Mouse (Mus musculus): ENCODE data around the gene Ppp1r18. TPM values are rescaled to one million over a fixed set of nuclear protein-coding genes. Genes with fewer than 3 reads are reported as not detected.

The Ppp1r18 gene
- polyA plus RNA-seq, 1 experiment from 2014 or later, result 21.8 TPM

DNA sequence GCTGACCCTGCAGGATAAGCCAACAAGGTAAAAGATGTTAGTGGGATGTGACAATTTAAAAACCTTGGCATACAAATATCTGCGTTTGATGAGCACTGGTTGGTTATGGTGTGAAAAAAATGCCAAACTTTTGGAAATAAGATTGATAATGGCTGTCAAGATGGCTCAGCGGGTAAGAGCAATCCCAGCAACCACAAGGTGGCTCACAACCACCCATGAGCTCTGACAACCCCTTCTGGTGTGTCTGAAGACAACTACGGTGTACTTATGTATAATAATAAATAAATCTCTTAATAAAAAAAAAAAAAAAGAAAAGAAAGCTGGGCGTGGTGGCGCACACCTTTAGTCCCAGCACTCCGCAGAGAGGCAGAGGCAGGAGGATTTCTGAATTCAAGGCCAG lies 49.6 kb downstream of the Ppp1r18 start:
- H3K4me3 ChIP-seq, result peak overlapping the region; percentile 86; the same call in 1 of the 2 replicates
- H3K27me3 ChIP-seq (ENCODE audit: low read depth, poor library complexity, severe bottlenecking), result no peaks in the 10 kb centered on the region
- H3K27ac ChIP-seq (replicated peaks), result no peak overlapping the region
- 83% methylated on average over 6 of the region's 6 CpGs for WGBS
- H3K4me1 ChIP-seq, result peaks cover 22% of the 10 kb centered on the region
- H3K36me3 ChIP-seq, result peaks cover 58% of the 10 kb centered on the region
- no peaks in the 10 kb centered on the region for H3K9me3 ChIP-seq (replicated peaks)
- no peak for DNase-seq (ENCODE audit: low spot score)

DNA sequence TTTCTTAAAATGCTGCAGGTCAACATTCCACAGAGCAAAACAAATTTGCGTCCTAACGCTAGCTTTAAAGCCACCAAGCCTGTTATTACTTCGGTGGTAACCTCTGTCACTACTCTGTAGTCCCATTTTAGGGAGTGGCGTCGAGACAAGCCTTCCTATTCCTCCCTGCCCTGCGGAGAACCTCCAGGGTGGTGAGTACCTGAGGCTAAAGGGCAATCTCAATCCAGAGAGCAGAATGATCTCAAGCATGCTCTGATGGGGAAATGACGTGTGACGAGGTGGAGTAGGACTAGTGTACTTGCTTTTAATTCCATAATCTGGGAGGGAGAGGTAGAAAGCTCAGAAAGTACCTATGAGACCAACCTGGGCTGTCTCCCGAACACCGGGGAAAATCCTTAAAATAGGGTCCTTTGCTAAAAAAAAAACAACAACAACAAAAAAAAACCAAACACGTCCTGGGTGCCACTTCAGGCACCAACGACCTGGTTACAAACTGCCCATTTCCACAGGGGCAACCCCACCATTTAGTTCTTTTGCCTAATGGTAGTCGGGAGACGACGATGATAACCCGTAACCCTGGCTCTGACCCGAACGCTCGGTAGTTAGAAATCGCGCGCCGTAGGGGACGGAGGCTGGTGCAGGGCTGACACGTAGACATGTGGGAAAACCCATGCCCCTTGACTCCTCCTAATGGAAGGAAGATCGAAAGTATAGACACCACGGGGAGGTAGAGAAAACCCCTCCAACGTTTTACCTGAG lies 50.3 kb downstream of the Ppp1r18 start:
- peaks cover 63% of the 10 kb centered on the region for H3K36me3 ChIP-seq
- WGBS, result 3% methylated on average over 28 of the region's 28 CpGs
- no peaks in the 10 kb centered on the region for H3K9me3 ChIP-seq (replicated peaks)
- H3K27ac ChIP-seq (replicated peaks), result peak overlapping the region; percentile 97
- H3K27me3 ChIP-seq (ENCODE audit: low read depth, poor library complexity, severe bottlenecking), result no peaks in the 10 kb centered on the region
- peak overlapping the region; percentile 86 for H3K4me3 ChIP-seq
- H3K4me1 ChIP-seq, result peaks cover 27% of the 10 kb centered on the region
- DNase-seq (ENCODE audit: low spot score), result no peak

DNA sequence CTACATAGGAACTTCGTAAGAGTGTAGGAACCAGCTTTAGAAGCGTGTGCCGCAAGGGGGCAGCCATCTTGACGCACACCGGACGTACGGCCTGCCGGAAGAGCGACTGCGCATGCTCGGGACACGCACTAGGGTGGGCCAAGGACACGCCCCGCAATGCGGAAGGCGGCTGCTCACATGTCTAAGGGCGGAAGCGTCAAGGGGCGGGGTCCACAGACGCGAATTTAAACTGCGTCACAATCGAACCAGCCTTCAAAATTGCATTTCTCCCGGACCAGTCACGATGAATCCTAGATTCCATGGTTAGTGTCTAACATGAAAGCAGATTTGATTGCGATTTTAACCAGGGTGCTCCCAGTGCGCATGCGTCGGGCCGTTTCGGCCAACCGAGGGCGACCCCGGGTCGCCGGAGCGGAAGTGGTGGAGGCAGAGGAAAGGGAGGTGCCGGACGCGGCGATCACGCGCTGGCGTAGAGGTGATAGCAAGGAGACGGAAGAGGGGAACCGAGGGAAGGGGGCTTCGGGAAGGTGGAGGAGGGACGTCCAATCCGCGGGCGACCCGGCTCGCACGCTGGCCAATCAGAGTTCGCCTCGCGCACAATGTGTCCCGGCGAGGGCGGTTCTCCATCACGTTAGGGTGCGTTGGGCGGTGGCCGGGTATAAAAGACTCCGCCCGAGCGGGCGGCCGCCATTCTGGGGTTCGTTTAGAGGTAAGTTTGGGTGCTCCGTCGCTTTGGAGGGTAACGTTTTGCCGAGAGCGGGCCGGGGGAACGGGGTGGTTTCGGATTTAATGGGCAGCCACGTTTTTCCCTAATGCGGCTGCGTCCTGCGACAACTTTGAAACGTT lies 51.1 kb downstream of the Ppp1r18 start, which contains the start of the genes Mrps18b and Ppp1r10:
Gene Mrps18b, minus strand, starts transcription at position 93 of the 846 bp plus-strand sequence.
Gene Ppp1r10, plus strand, starts transcription at position 138 of the 846 bp plus-strand sequence.
- H3K9me3 ChIP-seq (replicated peaks), result no peaks in the 10 kb centered on the region
- peak; percentile 99 for DNase-seq (ENCODE audit: low spot score)
- H3K4me3 ChIP-seq, result peak within 1 kb of the TSS; percentile 86
- peak within 1 kb of the TSS; percentile 97 for H3K27ac ChIP-seq (replicated peaks)
- WGBS, result under 1% methylated on average over 83 of the region's 83 CpGs
- peaks cover 59% of the 10 kb centered on the region for H3K36me3 ChIP-seq
- H3K27me3 ChIP-seq (ENCODE audit: low read depth, poor library complexity, severe bottlenecking), result no peaks in the 10 kb centered on the region
- peaks cover 34% of the 10 kb centered on the region for H3K4me1 ChIP-seq

DNA sequence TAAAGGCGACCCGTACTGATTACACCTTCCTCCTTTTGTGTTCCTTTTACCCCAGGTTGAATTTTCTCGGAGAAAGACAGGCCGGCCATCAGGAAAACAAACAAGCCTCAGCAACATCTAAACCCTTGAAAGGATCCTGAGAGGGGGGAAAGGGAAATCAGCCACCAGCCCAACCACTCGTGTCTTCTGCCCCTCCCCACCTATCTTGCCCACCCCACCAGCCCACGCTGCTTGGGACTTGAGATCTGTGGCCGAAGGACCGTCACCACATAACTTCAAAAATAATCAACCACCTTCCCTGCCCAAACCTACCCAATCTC lies 51.7 kb downstream of the Ppp1r18 start:
- peak overlapping the region; percentile 97 for H3K27ac ChIP-seq (replicated peaks)
- DNase-seq (ENCODE audit: low spot score), result no peak
- no peaks in the 10 kb centered on the region for H3K9me3 ChIP-seq (replicated peaks)
- H3K27me3 ChIP-seq (ENCODE audit: low read depth, poor library complexity, severe bottlenecking), result no peaks in the 10 kb centered on the region
- peaks cover 53% of the 10 kb centered on the region for H3K36me3 ChIP-seq
- H3K4me1 ChIP-seq, result peaks cover 34% of the 10 kb centered on the region
- under 1% methylated on average over 8 of the region's 8 CpGs for WGBS
- peak overlapping the region; percentile 86 for H3K4me3 ChIP-seq

DNA sequence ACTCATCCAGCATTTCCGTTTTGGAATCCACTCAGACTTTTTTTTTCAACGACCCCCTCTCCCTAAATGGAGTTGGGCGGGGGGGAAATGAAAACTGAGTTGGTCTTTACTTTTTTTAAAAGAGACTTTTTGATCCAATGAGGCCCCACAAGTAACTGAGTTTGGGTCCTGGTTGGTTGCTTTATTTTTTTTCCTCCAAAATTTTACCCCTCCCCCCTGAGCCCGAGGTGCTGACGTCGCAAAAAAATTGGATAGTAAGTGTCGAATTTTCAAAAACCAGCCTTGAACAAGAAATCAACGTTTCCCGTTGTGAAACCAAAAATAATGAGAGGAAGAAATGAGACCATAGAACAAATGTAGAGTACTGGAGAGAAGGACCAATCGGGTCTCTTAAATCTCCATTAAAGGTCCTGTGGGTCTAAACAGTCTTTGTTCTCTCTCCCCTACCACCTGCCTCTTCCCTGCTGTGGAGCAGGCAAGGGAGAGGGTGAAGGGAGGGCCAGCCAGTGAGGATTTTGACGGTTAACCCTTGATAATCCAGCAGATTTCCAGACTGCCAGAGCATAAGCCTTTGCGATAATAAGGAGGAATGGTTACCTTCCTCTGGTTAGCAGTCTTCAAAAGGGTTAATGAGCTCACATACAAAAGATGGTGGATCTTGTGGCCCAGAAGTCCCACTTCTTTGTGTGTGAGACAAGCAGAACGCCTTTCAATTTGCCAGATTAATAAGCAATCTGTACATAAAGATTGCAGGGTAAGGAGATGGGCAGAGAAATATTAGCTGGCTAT lies 52.3 kb downstream of the Ppp1r18 start:
- Histone ChIP-seq H3K9me3 (replicated peaks) (no peaks in the 10 kb centered on the region), H3K27me3 (ENCODE audit: low read depth, poor library complexity, severe bottlenecking) (no peaks in the 10 kb centered on the region), H3K36me3 (peaks cover 53% of the 10 kb centered on the region), H3K4me3 (peak overlapping the region; percentile 86), H3K27ac (replicated peaks) (peak overlapping the region; percentile 97), H3K4me1 (peaks cover 34% of the 10 kb centered on the region)
- DNase-seq (ENCODE audit: low spot score), result peak; percentile 66
- under 1% methylated on average over 13 of the region's 13 CpGs for WGBS

DNA sequence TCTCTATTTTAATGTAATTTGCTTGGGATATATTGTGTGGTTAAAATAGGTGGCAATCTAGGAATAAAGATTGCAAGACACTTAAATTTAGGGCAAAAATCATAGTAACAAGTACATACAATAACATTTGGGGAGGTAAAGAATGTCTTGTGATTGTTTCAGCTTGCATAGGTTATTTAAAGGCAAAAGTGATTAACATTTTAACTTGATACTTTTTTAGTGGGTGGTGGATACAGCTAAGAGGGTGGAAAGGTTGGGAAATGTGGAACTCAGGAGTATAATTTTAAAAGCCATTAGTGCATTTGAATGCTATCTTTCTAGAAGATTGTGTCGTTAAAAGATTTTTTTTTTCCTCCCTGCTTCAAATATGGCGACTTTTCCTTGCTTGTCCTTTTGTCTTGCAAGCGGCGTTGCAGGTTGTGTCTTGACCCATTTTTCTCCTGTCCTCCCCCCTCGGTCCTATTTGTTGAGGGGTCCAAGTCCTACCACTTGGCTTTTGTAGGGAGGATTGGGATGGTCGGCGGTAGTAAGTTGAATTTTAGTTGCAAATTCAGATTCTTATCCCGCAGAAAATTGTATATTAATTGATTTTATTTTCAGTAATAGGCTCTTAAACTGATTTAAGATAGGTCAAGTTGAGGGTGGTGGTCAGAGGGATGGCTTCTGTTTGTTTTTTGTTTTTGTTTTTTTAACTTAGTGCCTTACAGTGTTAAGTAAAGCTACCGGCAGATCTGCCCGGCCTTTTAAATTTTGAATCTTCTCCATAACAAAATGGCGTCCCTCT lies 53.1 kb downstream of the Ppp1r18 start:
- peaks cover 52% of the 10 kb centered on the region for H3K36me3 ChIP-seq
- H3K27ac ChIP-seq (replicated peaks), result peak overlapping the region; percentile 97
- peaks cover 34% of the 10 kb centered on the region for H3K4me1 ChIP-seq
- peak overlapping the region; percentile 86 for H3K4me3 ChIP-seq
- peak; percentile 58 for DNase-seq (ENCODE audit: low spot score)
- no peaks in the 10 kb centered on the region for H3K27me3 ChIP-seq (ENCODE audit: low read depth, poor library complexity, severe bottlenecking)
- under 1% methylated on average over 11 of the region's 11 CpGs for WGBS
- no peaks in the 10 kb centered on the region for H3K9me3 ChIP-seq (replicated peaks)

DNA sequence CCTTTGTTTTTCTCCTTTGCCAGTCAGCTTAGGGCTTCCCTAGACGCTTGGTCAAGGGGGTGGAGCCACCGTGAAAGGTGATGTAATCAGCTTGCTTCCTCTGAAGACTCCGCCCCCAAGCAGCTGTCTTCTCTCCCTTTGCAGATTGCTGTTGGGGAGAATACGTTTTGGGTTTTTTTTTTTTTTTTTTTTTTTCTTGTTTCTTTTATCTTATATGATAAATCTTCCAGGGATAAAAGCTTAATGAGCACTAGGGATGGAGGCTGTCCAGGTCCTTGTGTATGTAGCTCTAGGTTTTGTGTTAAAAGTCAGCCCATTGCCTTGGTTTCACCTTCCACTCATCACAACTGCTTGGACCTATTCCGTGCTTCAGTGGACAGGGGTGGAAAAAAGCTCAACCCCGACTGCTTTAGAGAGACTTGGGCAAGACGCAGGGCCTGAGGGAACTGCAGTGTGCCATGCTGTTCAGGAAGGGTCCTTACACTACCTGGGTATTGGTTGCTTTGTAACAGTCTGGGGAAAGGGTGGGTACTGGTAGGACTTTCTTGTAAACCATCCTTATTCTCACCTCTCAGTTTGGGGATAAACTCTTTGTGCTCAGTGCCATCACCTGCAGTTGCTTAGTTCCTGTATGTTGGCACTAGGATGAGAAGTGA lies 53.8 kb downstream of the Ppp1r18 start:
- Histone ChIP-seq H3K27me3 (ENCODE audit: low read depth, poor library complexity, severe bottlenecking) (no peaks in the 10 kb centered on the region), H3K4me1 (peaks cover 34% of the 10 kb centered on the region), H3K4me3 (peak overlapping the region; percentile 86), H3K36me3 (peaks cover 52% of the 10 kb centered on the region), H3K9me3 (replicated peaks) (no peaks in the 10 kb centered on the region), H3K27ac (replicated peaks) (peak overlapping the region; percentile 97)
- 18% methylated on average over 7 of the region's 7 CpGs for WGBS
- peak; percentile 90 for DNase-seq (ENCODE audit: low spot score)

DNA sequence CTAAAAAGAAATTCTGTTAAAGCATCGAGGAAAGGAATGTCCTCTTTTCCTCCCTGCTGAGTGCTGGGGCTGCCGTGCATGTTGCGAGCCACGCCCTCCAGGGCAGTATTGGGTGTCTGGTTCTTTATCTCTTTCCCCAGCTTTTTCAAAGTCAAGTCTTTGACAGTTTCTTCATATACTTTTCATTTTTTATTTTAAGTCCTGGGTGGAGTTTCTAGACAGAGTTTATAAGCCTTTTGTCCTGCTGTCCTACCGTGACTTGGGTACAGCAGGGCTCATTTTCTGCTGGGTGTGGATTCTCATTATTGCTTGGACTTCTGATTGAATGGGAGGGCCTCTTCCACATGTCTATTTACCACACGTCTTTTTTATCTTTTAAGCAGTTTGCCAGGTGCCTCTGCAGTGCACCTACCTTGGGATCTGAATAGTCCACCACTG lies 54.5 kb downstream of the Ppp1r18 start:
- DNase-seq (ENCODE audit: low spot score), result no peak
- H3K27me3 ChIP-seq (ENCODE audit: low read depth, poor library complexity, severe bottlenecking), result no peaks in the 10 kb centered on the region
- H3K4me3 ChIP-seq, result peak overlapping the region; percentile 86
- no peaks in the 10 kb centered on the region for H3K9me3 ChIP-seq (replicated peaks)
- 67% methylated on average over 6 of the region's 6 CpGs for WGBS
- peaks cover 31% of the 10 kb centered on the region for H3K4me1 ChIP-seq
- H3K27ac ChIP-seq (replicated peaks), result peak overlapping the region; percentile 97
- peaks cover 55% of the 10 kb centered on the region for H3K36me3 ChIP-seq

DNA sequence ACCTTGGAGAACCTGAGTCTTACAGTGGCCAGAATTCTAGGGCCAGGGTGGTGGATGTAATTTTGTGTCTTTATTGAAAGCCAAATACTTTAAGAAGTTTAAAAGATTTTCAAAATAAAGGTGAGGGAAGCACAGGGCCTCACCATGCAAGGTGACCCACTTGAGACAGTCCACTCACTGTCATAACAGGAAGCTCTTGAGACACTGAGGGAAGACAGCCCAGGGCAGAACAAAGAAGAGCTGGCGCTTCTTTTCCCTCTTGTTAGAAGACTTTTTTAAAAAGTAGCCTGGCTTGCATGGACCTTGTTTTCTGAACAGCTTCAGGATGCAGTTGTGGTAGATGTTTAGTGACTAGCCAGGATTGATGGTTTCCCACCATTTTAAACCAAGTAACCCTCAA lies 55.0 kb downstream of the Ppp1r18 start:
- no peaks in the 10 kb centered on the region for H3K9me3 ChIP-seq (replicated peaks)
- WGBS, result 84% methylated on average over 1 of the region's 1 CpGs
- H3K4me1 ChIP-seq, result peaks cover 26% of the 10 kb centered on the region
- DNase-seq (ENCODE audit: low spot score), result no peak
- peak overlapping the region; percentile 86 for H3K4me3 ChIP-seq
- H3K27me3 ChIP-seq (ENCODE audit: low read depth, poor library complexity, severe bottlenecking), result no peaks in the 10 kb centered on the region
- peaks cover 60% of the 10 kb centered on the region for H3K36me3 ChIP-seq
- peak overlapping the region; percentile 97 for H3K27ac ChIP-seq (replicated peaks)

DNA sequence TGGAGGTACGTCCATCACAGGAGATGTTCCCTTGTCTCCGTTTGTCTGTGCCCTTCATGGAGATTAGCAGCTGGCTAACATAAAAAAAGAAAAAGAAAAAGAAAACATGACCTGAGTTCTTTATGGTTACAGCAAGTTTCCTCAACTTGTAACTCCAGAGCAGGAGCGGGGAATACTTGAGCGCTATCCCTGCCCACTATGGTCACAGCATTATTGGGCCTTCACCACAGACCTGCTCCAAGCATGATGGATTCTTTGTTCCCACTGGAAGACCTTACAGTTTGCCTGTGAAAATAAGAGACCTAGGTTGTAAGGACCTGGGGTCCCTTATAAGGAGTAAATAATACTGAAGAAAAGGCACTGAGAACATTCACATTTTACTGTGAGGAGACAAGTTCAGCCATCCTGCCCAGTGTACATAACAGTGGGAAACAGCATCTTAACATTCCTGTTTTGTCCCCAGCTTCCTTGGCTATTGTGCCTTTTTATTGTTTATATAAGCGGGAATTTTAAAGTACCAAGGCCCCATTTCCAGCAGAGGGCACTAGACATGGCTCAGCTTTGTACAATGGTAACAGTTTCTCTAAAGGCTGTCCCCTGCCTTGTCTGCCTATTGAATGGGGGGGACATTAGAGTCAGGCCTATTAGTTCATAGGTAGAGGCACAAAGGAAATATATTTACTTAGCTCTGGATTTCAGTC lies 55.6 kb downstream of the Ppp1r18 start:
- 79% methylated on average over 5 of the region's 5 CpGs for WGBS
- Histone ChIP-seq H3K27me3 (ENCODE audit: low read depth, poor library complexity, severe bottlenecking) (no peaks in the 10 kb centered on the region), H3K27ac (replicated peaks) (peak overlapping the region; percentile 97), H3K36me3 (peaks cover 66% of the 10 kb centered on the region), H3K4me3 (0 out of 2 replicates have a peak overlapping the region, but pooled peaks have one; percentile 86), H3K4me1 (peaks cover 23% of the 10 kb centered on the region), H3K9me3 (replicated peaks) (no peaks in the 10 kb centered on the region)
- DNase-seq (ENCODE audit: low spot score), result peak; percentile 45

DNA sequence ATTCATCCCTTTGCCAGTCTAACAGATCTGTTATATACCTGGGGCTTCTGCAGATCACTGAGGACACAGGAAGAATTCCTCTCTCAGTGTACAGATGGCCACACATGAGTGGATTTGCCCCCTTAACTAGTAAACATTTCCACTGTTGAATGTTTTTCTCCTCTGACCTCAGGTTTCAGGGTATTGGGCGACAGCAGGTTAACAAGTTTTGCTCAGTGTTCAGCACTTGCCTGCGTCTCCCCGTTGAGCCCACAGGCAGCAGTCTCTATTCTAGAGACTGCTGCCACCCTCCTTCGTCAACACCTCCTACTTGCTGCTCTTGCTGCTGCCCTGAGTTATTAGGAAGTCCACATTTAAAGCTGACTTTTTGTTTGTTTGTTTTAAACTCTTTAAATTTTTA lies 56.3 kb downstream of the Ppp1r18 start:
- Histone ChIP-seq H3K27ac (replicated peaks) (no peak overlapping the region), H3K36me3 (peaks cover 73% of the 10 kb centered on the region), H3K27me3 (ENCODE audit: low read depth, poor library complexity, severe bottlenecking) (no peaks in the 10 kb centered on the region), H3K4me3 (no peak overlapping the region), H3K9me3 (replicated peaks) (no peaks in the 10 kb centered on the region), H3K4me1 (peaks cover 23% of the 10 kb centered on the region)
- DNase-seq (ENCODE audit: low spot score), result no peak
- WGBS, result 92% methylated on average over 4 of the region's 4 CpGs
